Mouse (Mus musculus) adrenal gland, adult (tissue): ENCODE measurements around the gene Parl.

Experiments
- DNase-seq, 2 experiments: peaks; one replicate each; pipeline ENCODE4 v3.0.0; 2022 to 2023; ENCODE audit warnings: low spot score in 1 of 2; ENCODE audit not compliant: inconsistent age in 2 of 2

The Parl gene

DNA sequence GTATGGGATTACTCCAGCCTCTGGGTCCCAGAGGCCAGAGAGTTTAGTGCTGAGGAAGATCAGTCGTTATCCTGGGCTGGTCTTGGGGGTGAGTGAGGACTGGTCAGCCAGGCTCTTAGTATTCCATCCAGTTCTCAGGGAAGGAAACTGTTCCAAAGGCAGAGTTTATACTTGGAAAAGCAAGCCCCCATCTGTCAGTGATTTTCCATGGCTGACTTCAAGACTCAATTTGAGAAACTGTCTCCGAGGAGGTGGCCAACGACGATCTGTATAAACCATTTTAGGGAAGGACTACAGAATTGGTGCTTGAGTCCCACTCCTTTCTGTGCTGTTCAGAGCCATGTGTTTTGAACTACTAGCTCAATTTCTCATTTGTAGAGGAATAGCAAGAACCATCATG lies 63.5 kb downstream of the Parl start:
- no peak for DNase-seq

GRCm38 (mm10) chr16:20237426-20237825 lies 64.8 kb downstream of the Parl start:
- DNase-seq, result peak; percentile 27 to 87

- DNase-seq, result no peak
These were observed 67.8 kb downstream of the Parl start for GRCm38 (mm10) chr16:20234406-20234805.
